Mouse (Mus musculus) limb, embryonic 11.5 days (tissue): ENCODE measurements around the gene Dcpp3. TPM values are rescaled to one million over a fixed set of nuclear protein-coding genes. Genes with fewer than 3 reads are reported as not detected.

Source experiments
- ATAC-seq: fragments of 200-750 bp; cut with Nextera tagmentation; 2 replicates; pipeline ENCODE4 v1.8.0; 2017; ENCODE audit warnings: low read depth; ENCODE audit not compliant: insufficient number of reproducible peaks, low FRiP score, low TSS enrichment
- DNase-seq: peaks from one replicate; pipeline ENCODE4 v3.0.0-alpha.2; 2015; ENCODE audit warnings: low spot score
- H3K27ac ChIP-seq: fragments of 300-500 bp; sonication (generic); replicated peaks from 2 replicates; pipeline ENCODE4 v1.5.1; 2014; ENCODE audit warnings: low read depth, mild to moderate bottlenecking, low read length
- H3K27me3 ChIP-seq: fragments of 300-500 bp; sonication (generic); 2 replicates; pipeline ENCODE4 v1.6.1; 2014; ENCODE audit warnings: mild to moderate bottlenecking, low read length, mixed read lengths; ENCODE audit not compliant: control insufficient read depth, insufficient read depth
- H3K36me3 ChIP-seq: fragments of 300-500 bp; sonication (generic); 2 replicates; pipeline ENCODE4 v1.6.1; 2014; ENCODE audit warnings: mild to moderate bottlenecking, low read length, moderate library complexity, mixed read lengths; ENCODE audit not compliant: control insufficient read depth, insufficient read depth
- H3K4me1 ChIP-seq: fragments of 300-500 bp; sonication (generic); 2 replicates; pipeline ENCODE4 v1.6.1; 2014; ENCODE audit warnings: low read length, mixed read lengths; ENCODE audit not compliant: control insufficient read depth, insufficient read depth
- H3K4me2 ChIP-seq: fragments of 300-500 bp; sonication (generic); 2 replicates; pipeline ENCODE4 v1.6.1; 2014; ENCODE audit warnings: low read depth, mild to moderate bottlenecking, moderate library complexity; ENCODE audit not compliant: severe bottlenecking
- H3K4me3 ChIP-seq: fragments of 300-500 bp; sonication (generic); 2 replicates; pipeline ENCODE4 v1.5.1; 2014; ENCODE audit warnings: low read depth, low read length
- H3K9ac ChIP-seq: fragments of 300-500 bp; sonication (generic); 2 replicates; pipeline ENCODE4 v1.6.1; 2014; ENCODE audit warnings: mild to moderate bottlenecking, low read length
- H3K9me3 ChIP-seq: fragments of 300-500 bp; sonication (generic); 2 replicates; pipeline ENCODE4 v1.6.1; 2016; ENCODE audit warnings: low read length; ENCODE audit not compliant: control insufficient read depth
- WGBS: fragments of 180-500 bp; shearing (Covaris S2); extraction: QIAGEN DNeasy Blood & Tissue Kit; methylation state at CpG from one replicate; pipeline ENCODE4 v1.1.7; 2014; 5-methylcytosine and 5-hydroxymethylcytosine counted together
- polyA plus RNA-seq: library from polyadenylated mRNA; unstranded; fragments of >200 nt; fragmentation: Nextera tagmentation; extraction: Ambion mirVana; gene quantifications from 2 replicates; pipeline ENCODE4 v1.2.1, GENCODE M21; 2014

Gene Dcpp3
- polyA plus RNA-seq, 1 experiment from 2014 or later: not detected

DNA sequence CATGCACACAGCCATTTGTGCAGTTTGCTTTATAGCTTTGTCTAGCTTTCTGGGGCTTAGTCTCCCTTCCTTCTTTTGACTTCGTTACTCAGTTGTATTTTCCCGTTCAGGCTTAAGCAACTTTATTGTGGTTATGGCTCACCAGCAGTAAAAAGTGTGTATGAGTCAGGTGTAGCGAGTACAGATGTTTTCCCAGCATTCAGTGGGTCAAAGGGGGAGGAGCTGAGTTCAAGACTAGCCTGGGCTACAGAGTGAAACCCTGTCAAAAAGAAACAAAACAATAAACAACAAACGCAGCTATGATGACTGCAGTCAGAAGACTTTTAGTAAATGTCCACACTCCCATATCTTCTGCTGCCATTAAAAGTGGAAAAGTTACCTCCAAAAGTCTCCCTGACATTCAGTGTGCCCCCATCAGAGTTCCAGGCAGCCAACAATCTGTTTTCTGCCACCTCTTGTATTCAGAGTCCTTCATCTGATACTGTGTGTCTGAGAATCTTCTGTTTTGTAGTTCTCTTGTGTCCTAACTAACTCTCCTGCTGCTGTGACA, 44.4 kb downstream of the Dcpp3 start:
- ATAC-seq (no peak), DNase-seq (no peak)
- Histone ChIP-seq H3K9me3 (no peaks in the 10 kb centered on the region), H3K4me3 (no peak overlapping the region), H3K4me1 (no peaks in the 10 kb centered on the region), H3K4me2 (no peak overlapping the region), H3K36me3 (no peaks in the 10 kb centered on the region), H3K9ac (no peak overlapping the region), H3K27me3 (no peaks in the 10 kb centered on the region), H3K27ac (no peak overlapping the region)
- 73% methylated on average over 4 of the region's 4 CpGs for WGBS

DNA sequence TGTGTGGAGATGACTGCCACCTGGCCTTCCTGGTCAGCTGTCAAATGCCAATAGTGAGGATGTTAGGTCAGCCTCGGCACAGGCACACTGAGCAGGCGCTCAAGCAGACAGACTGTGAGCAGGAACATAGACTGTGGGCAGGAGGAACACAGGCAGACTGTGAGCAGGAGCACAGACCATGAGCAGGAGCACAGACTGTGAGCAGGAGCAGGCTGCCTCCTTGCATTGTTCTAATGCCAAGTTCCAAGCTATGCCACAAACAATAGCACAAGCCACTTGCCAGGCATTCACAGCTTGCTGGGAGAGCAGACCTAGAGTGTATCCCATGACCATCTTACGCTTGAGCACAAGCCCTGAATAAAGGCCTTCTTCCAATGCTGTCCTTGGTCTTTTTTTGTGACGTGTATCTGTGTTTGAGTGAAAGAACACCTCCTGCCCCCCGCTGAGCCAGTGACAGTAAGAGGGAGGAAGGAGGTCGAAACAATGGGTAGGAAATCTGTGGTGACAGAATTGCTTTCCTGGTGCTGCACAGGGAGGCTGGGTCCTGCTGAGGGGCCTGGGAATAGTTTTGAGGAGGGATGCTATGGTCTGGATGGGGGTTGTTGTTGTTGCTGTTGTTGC, 48.7 kb downstream of the Dcpp3 start:
- Histone ChIP-seq H3K9me3 (no peaks in the 10 kb centered on the region), H3K36me3 (no peaks in the 10 kb centered on the region), H3K4me1 (no peaks in the 10 kb centered on the region), H3K4me3 (no peak overlapping the region), H3K27me3 (no peaks in the 10 kb centered on the region), H3K9ac (no peak overlapping the region), H3K4me2 (no peak overlapping the region), H3K27ac (no peak overlapping the region)
- ATAC-seq (no peak), DNase-seq (no peak)
- 60% methylated on average over 6 of the region's 6 CpGs for WGBS

DNA sequence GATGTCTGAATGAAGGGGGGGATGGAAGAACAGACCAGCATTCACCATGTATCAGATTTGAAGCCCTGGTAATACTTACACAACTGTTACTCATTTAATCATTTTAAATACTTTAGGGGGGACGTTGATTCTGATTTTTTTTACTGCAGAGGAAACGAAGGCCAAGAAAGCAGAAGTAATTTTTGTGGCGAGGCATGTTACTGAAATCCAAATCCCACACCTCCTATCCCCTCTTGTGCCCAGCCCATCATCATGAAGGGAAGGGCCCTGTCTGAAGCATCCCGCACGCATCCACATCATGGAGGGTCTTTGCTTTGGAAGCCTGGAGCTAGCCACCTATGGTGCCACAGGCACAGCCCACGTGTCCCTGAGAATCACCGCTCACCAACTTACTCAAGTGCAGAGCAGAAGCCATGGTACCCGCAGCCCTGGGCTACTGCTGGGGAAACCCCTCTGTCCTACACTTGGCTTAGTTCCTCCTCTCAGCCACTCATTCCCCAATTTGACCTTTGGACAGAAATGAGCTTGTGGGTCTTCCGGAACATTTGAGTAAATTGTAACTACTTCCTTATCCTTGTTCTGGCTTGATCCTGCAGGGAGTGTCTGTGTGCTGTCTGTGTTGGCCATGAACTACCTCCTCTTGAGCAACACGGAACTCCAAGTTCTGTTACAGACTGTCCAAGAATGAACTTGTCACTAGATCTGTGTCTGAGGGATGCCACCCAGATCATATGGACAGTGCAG, 49.6 kb downstream of the Dcpp3 start:
- Histone ChIP-seq H3K27ac (no peak overlapping the region), H3K27me3 (no peaks in the 10 kb centered on the region), H3K9ac (no peak overlapping the region), H3K4me2 (no peak overlapping the region), H3K4me1 (no peaks in the 10 kb centered on the region), H3K9me3 (no peaks in the 10 kb centered on the region), H3K4me3 (no peak overlapping the region), H3K36me3 (no peaks in the 10 kb centered on the region)
- 84% methylated on average over 10 of the region's 10 CpGs for WGBS
- ATAC-seq (no peak), DNase-seq (no peak)

DNA sequence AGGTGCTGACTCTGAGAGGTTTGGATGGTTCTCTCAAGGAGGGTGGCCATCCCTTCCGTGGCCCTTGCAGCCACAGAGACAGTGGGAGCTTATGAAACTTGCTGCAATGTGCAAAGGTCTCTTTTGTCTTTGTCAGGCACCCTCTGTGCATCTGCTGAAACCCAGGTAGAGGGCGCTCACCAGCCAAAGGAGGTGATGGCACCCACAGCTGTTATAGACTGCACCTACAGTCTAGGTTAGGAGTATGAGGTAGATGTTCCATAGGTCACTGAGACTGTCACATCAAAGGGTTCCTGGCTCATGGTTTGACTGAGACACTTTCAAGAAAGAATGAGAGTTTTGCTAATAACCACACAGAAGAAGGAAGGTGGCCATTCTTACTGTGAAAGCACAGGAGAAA, 51.5 kb downstream of the Dcpp3 start:
- DNase-seq: no peak
- no peak overlapping the region for H3K4me3 ChIP-seq
- H3K27me3 ChIP-seq: no peaks in the 10 kb centered on the region
- H3K9ac ChIP-seq: no peak overlapping the region
- 54% methylated on average over 2 of the region's 2 CpGs for WGBS
- H3K4me1 ChIP-seq: no peaks in the 10 kb centered on the region
- H3K36me3 ChIP-seq: no peaks in the 10 kb centered on the region
- H3K27ac ChIP-seq: no peak overlapping the region
- no peak for ATAC-seq
- no peaks in the 10 kb centered on the region for H3K9me3 ChIP-seq
- no peak overlapping the region for H3K4me2 ChIP-seq

Other genes with a start within 250 kb of the Dcpp3 start
- 45.5 and 53.0 TPM in 2 replicates for gene Hcfc1r1, start 243.9 kb upstream of the Dcpp3 start, polyA plus RNA-seq
- 54.8 and 58.1 TPM in 2 replicates for gene Thoc6, start 243.6 kb upstream of the Dcpp3 start, polyA plus RNA-seq
- gene Tnfrsf12a, start 240.0 kb upstream of the Dcpp3 start, polyA plus RNA-seq: 4.3 and 5.0 TPM in 2 replicates
- gene Cldn6, start 238.2 kb upstream of the Dcpp3 start, polyA plus RNA-seq: 21.3 and 23.3 TPM in 2 replicates
- gene Cldn9, start 233.4 kb upstream of the Dcpp3 start, polyA plus RNA-seq: 7.4 and 7.6 TPM in 2 replicates
- gene 1520401A03Rik, start 194.7 kb upstream of the Dcpp3 start, polyA plus RNA-seq: 0.09 and 0.13 TPM in 2 replicates
- 47.8 and 51.6 TPM in 2 replicates for gene Pkmyt1, start 191.1 kb upstream of the Dcpp3 start, polyA plus RNA-seq
- gene Paqr4, start 176.6 kb upstream of the Dcpp3 start, polyA plus RNA-seq: 7.4 and 7.7 TPM in 2 replicates
- gene Kremen2, start 171.6 kb upstream of the Dcpp3 start, polyA plus RNA-seq: 14.8 and 16.2 TPM in 2 replicates
- gene Flywch1, start 145.9 kb upstream of the Dcpp3 start, polyA plus RNA-seq: 125 and 129 TPM in 2 replicates
- 51.4 and 55.7 TPM in 2 replicates for gene Flywch2, start 131.4 kb upstream of the Dcpp3 start, polyA plus RNA-seq
- gene Srrm2, start 126.9 kb upstream of the Dcpp3 start, polyA plus RNA-seq: 508 and 532 TPM in 2 replicates
- gene Elob, start 88.3 kb upstream of the Dcpp3 start, polyA plus RNA-seq: 1,135 and 1,167 TPM in 2 replicates
- gene Prss33, start 81.4 kb upstream of the Dcpp3 start, polyA plus RNA-seq: not detected in 2 replicates
- gene Prss32, start 73.6 kb upstream of the Dcpp3 start, polyA plus RNA-seq: not detected in 2 replicates
- 2.5 and 2.6 TPM in 2 replicates for gene Prss41, start 73.3 kb upstream of the Dcpp3 start, polyA plus RNA-seq
- gene Prss21, start 49.4 kb upstream of the Dcpp3 start, polyA plus RNA-seq: not detected in 2 replicates
- gene Dcpp1, start 36.6 kb upstream of the Dcpp3 start, polyA plus RNA-seq: not detected in 2 replicates
- gene Dcpp2, start 36.6 kb upstream of the Dcpp3 start, polyA plus RNA-seq: not detected in 2 replicates
- not detected in 2 replicates for gene Sbp, start 24.2 kb downstream of the Dcpp3 start, polyA plus RNA-seq
- not detected in 2 replicates for gene Sbpl, start 37.8 kb downstream of the Dcpp3 start, polyA plus RNA-seq
- not detected in 2 replicates for gene Prss30, start 63.1 kb downstream of the Dcpp3 start, polyA plus RNA-seq
- 0.99 and 1.4 TPM in 2 replicates for gene Prss22, start 80.6 kb downstream of the Dcpp3 start, polyA plus RNA-seq
- 0.20 and 0.27 TPM in 2 replicates for gene Prss27, start 120.7 kb downstream of the Dcpp3 start, polyA plus RNA-seq
- 89.6 and 91.3 TPM in 2 replicates for gene Kctd5, start 156.0 kb downstream of the Dcpp3 start, polyA plus RNA-seq
- gene Pdpk1, start 233.5 kb downstream of the Dcpp3 start, polyA plus RNA-seq: 35.5 and 36.5 TPM in 2 replicates
- gene Amdhd2, start 246.3 kb downstream of the Dcpp3 start, polyA plus RNA-seq: 32.6 and 37.8 TPM in 2 replicates